Mouse (Mus musculus) adrenal gland, postnatal 14 days (tissue): ENCODE data around the gene Scaf4. TPM values are rescaled to one million over a fixed set of nuclear protein-coding genes. Genes with fewer than 3 reads are reported as not detected.
"Not testable (repeated sequence)": the region's sequence is repeated elsewhere in the genome, so short reads cannot be mapped to it uniquely, and the experiment has no call there.

Experiments
- DNase-seq: peaks from one replicate; pipeline ENCODE4 v3.0.0; 2021; ENCODE audit warnings: mixed read lengths
- total RNA-seq: library from RNA; stranded (reverse); gene quantifications from 2 replicates; pipeline ENCODE4 v1.2.3, GENCODE M21; 2021

Gene Scaf4
- total RNA-seq, 1 experiment from 2014 or later: 46.8 TPM

GRCm38 (mm10) chr16:90235188-90235587 is 49.1 kb downstream of the Scaf4 start:
- peak; percentile 30 for DNase-seq

GRCm38 (mm10) chr16:90234617-90235016 is 49.7 kb downstream of the Scaf4 start:
- peak; percentile 75 for DNase-seq

GRCm38 (mm10) chr16:90233702-90234101 is 50.6 kb downstream of the Scaf4 start:
- DNase-seq: no peak

- no peak for DNase-seq
Observed at GRCm38 (mm10) chr16:90231302-90231701, 53.0 kb downstream of the Scaf4 start.

GRCm38 (mm10) chr16:90229897-90230296 is 54.4 kb downstream of the Scaf4 start:
- no peak for DNase-seq

GRCm38 (mm10) chr16:90221441-90222070 is 62.7 kb downstream of the Scaf4 start:
- DNase-seq: no peak

- peak; percentile 82 for DNase-seq
Observed at GRCm38 (mm10) chr16:90220892-90221431, 63.3 kb downstream of the Scaf4 start.

- DNase-seq: peak; percentile 99
Observed at GRCm38 (mm10) chr16:90220026-90220891, 64.0 kb downstream of the Scaf4 start, which contains the start of gene Sod1. TSS of gene Sod1 (plus strand) at chr16:90220754.

- not testable (repeated sequence) for DNase-seq
Observed at GRCm38 (mm10) chr16:90219445-90219844, 64.9 kb downstream of the Scaf4 start.

- DNase-seq: no peak
Observed at GRCm38 (mm10) chr16:90217926-90218325, 66.4 kb downstream of the Scaf4 start.

- no peak for DNase-seq
Observed at GRCm38 (mm10) chr16:90217356-90217755, 66.9 kb downstream of the Scaf4 start.

GRCm38 (mm10) chr16:90216414-90216813 is 67.9 kb downstream of the Scaf4 start:
- no peak for DNase-seq

- not testable (repeated sequence) for DNase-seq
Observed at GRCm38 (mm10) chr16:90215879-90216278, 68.4 kb downstream of the Scaf4 start.

GRCm38 (mm10) chr16:90214731-90215565 is 69.4 kb downstream of the Scaf4 start:
- no peak for DNase-seq

GRCm38 (mm10) chr16:90213477-90214339 is 70.6 kb downstream of the Scaf4 start:
- DNase-seq: no peak

- no peak for DNase-seq
Observed at GRCm38 (mm10) chr16:90211767-90212166, 72.5 kb downstream of the Scaf4 start.

GRCm38 (mm10) chr16:90210717-90211116 is 73.6 kb downstream of the Scaf4 start:
- no peak for DNase-seq

- DNase-seq: no peak
Observed at GRCm38 (mm10) chr16:90208996-90209395, 75.3 kb downstream of the Scaf4 start.

- DNase-seq: no peak
Observed at GRCm38 (mm10) chr16:90204868-90205267, 79.4 kb downstream of the Scaf4 start.

GRCm38 (mm10) chr16:90203226-90203962 is 80.9 kb downstream of the Scaf4 start:
- DNase-seq: no peak
